Mouse (Mus musculus): ENCODE measurements around the gene Stat6.

Gene Stat6

GRCm38 (mm10) chr10:127642772-127643552 is at the start of gene Stat6:
Stat6 (plus strand) TSS chr10:127642986.
- no peak for DNase-seq (ENCODE audit: low read depth, low spot score)

DNA sequence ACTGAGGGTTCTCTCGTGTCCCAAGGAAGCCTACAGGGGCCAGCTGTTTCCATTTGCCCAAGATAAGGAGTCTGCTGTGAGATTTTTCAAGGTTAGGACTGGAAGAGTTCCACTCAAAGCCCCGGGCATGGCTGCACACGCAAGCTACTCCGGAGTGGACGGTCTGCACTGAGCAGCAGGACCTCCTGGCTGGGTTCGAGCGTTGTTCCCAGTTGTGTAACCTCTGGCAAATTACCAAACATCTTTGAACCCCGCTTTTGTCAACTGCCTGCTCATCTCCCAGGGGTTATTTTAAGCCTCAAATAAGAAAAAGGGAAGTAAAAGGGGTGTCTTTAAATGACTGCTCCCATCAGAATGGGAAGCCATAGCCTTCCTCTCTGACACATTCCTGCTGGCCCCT is 48.4 kb upstream of the Stat6 start:
- no peak for DNase-seq (ENCODE audit: low read depth, low spot score)

GRCm38 (mm10) chr10:127594930-127595715 is 47.7 kb upstream of the Stat6 start:
- no peak for DNase-seq (ENCODE audit: low read depth, low spot score)

- no peak for DNase-seq (ENCODE audit: low read depth, low spot score)
Measured at GRCm38 (mm10) chr10:127596321-127596941, 46.4 kb upstream of the Stat6 start.

- no peak for DNase-seq (ENCODE audit: low read depth, low spot score)
Measured at GRCm38 (mm10) chr10:127597311-127597901, 45.4 kb upstream of the Stat6 start.

GRCm38 (mm10) chr10:127598607-127599006 is 44.2 kb upstream of the Stat6 start:
- DNase-seq (ENCODE audit: low read depth, low spot score), result no peak

- DNase-seq (ENCODE audit: low read depth, low spot score), result no peak
Measured at GRCm38 (mm10) chr10:127599252-127599651, 43.5 kb upstream of the Stat6 start.

DNA sequence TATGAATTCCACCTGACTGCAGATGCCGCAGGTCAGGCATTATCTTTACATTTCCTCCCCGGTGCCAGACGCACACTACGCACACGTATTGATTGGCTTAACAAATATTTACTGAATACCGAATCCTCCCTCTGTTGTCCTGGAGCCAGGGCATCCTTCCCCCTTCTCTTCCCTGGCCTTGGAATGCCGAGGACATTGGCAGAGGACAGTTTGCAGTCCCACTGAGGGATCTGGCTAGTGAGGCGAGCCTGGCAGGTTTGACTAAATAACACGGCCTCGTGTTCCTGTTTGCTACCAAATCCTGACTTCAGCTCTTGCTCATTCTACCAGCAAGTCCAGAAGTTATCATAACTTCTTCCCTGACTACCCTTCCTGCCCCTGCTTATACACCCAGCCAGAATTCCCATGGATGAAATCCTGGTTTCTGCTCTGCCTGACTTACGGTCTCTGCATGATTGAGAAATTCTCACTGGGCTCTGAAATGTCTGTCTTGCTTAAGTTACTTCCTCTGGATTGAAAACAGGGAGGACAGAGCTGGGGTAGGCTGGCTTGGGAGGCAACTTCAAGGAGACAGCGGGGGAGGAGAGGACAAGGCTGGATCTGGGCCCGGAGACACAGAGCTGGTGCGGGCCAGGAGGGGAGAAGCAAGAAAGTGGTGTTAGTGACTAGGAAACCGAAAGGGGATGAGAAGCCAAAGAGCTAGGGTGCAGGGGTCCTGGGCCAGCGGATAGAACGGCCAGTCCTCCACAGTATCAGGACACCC is 42.8 kb upstream of the Stat6 start:
- no peak for DNase-seq (ENCODE audit: low read depth, low spot score)

DNA sequence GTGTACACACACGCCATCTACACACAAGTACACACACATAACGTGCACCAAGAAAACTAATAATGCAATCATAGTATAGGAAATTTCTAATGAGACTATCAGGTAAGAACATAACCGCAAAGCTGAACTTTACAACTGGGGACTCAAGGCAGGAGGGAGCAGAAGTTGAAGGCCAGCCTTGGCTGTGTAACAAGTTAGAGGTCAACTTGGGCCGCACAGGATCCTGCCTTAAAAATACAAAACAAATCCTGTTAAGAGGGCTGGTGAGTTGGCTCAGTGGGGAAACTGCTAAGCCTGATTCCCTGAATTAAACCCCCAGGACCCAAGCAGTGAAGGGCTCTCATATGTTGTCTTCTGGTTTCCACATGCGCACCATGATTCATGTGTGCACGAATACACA is 40.6 kb upstream of the Stat6 start:
- DNase-seq (ENCODE audit: low read depth, low spot score), result no peak

DNA sequence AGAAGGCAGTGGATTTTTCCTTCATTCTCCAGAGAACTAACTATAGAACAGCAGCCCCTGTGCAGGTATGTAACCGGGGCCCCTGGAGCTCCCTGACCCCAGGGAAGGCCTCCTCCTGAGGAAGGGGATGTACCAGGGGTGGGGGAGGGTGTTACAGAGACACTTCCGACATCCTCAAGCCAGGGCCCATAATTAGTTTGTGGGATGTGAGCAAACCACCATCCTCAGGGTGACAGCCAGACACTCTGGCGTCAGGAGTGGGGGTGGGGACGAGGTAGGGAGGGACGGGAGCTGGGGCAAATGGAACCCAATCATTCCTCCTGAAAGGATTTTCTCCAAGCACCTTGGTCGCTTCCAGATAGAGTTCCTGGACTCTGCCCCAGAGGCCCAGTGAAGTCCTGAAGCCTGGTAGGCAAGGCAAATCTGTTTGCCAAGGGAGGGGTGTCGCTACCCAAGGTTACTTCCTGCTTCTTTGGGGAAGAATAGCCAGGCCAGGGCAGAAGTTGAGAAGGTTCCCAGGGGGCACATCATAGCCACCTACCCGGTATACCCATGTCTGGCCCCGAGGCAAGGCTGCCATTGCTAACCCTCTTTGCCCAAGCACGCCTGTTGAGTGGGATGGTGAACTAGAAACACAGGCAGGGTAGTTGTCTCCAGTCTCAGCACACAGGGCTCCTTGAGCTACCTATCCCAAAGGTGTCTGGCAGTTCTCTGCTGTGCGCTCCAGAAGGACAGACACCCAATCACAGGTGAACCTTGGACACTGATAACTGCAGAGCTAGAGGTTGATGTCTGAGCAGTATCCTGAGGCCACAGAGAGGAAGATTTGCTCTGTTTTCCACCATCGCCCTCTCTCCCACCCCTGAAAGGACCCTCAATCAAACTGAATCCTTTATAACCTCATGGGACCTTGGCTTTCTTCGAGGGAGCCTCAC is 39.1 kb upstream of the Stat6 start:
- no peak for DNase-seq (ENCODE audit: low read depth, low spot score)

- DNase-seq (ENCODE audit: low read depth, low spot score), result no peak
Measured at GRCm38 (mm10) chr10:127604465-127605250, 38.1 kb upstream of the Stat6 start.

DNA sequence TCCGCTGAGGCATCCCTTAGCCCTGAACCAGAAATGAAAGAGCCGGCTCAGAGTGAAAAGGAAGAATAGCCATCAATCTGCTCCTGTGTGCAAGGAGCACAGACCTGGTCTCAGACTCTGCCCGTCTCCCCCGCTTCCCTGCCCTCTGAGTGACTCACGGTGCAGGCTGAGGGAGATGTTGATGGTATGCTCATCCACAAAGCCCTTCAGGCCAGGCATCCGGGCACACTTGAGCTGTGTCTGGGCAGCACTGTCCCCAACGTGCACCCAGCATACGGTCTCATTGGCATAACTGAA is 37.6 kb upstream of the Stat6 start:
- no peak for DNase-seq (ENCODE audit: low read depth, low spot score)

- DNase-seq (ENCODE audit: low read depth, low spot score), result no peak
Measured at GRCm38 (mm10) chr10:127605756-127606155, 37.0 kb upstream of the Stat6 start.

- DNase-seq (ENCODE audit: low read depth, low spot score), result no peak
Measured at GRCm38 (mm10) chr10:127607059-127607458, 35.7 kb upstream of the Stat6 start.

DNA sequence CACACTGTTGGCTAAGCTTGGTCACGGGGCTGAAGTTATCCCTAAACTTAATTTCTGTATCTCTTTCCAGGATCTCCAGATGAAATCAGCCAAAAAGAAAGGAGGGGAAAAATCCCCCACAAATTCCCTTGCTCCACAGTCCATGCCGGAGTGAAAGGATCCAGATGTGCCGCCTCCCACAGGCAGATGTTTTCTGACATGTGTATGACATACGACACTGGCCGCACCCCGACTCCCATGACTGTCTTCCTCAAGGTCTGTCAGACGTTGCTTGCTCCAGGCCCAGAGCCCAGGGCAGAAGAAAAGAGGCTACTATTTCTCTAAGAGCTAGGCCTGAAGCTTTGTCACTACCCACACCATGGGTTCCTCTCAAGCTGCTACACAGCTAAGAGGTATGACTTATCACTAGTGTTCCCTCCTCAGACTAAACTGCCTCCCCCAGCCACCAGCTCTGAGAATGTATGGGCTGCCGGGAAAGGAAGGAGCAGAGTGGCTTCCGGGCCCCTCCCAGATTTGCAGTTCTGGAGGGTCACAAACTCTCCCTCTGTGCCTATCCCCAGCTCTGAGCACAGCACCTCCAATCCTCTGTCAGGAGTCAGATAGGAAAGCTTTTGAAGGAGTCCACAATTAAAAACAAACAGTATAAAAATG is 33.2 kb upstream of the Stat6 start:
- no peak for DNase-seq (ENCODE audit: low read depth, low spot score)

GRCm38 (mm10) chr10:127610066-127610415 is 32.7 kb upstream of the Stat6 start:
- DNase-seq (ENCODE audit: low read depth, low spot score), result no peak

DNA sequence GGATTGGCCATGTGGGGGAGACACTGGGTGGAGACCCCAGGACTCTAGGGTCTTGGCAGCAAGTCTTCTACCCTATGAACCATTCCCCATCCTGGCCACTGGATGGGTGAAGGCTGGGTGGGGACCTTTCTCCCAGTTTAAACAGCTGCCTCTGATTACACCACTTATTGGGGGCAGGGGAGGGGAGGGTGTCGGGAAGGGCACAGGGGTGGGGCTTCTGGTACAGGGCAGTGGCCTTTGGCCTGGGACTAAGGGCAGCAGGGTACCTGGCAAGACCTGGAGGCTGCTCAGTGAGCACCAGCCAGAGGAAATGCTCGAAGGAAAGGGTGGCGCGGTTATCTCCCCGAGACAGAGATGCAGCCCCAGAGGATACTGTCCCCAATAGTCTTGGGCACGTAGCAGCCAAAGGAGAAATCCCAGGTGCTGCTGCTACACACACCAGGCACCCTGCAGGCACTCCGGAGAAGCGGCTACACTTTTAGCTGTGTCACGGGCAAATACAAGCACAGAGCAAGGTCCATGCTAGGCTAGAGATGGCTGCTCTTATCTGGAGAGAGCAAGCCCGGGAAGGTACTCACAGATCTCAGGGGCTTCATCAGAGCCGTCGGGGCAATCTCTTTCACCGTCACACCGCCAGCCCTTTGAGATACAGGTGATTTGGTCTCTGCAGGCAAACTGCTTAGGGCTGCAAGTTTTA is 30.6 kb upstream of the Stat6 start:
- no peak for DNase-seq (ENCODE audit: low read depth, low spot score)

DNA sequence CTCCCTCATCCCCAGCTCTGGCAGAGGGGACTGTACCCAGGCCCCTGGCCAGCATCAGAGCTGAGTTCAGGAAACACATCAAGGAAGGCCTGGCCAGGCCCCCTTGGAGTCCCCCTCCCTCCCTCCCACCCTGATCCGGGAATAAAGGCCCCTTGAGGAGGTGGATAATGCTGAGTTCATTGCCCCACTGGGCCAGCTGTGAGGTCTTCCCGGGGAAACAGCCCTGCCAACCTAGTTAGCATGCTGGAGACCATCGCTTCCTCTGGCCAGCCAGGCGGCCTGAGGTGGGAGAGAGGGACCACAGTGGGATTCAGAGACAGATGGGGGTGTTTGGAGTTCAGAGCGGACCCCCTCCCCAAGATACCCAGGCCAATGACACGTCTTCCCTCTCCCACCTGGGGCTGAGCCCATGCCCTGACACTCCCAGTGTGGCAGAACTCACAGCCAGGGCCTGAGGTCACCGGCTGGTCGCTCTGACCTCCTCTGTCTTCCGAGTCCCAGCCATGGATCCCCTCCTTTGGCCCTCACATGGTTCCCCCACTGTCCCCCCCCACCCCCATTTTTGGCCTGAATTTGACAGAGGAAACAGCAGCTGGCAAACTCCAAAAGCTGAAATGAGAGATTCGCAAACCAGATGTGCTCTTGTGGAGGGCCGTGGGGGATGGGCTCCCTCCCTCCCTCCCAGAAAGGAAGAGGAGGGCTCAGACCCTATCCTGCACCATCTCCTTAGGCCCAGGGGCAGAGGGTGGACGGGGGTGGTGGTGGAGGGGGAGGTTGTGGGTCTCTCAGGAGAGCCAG is 28.4 kb upstream of the Stat6 start:
- peak; percentile 45 for DNase-seq (ENCODE audit: low read depth, low spot score)
